Mouse (Mus musculus) retina, postnatal 7 days (tissue): ENCODE measurements at regions not wholly inside any gene's neighbourhood (a gene's known extent, or its start where the extent isn't known, plus 50 kb on each side); places are given as distances from the start of the nearest gene placed in this dataset.
A peak's percentile ranks its signal among the peaks of the same experiment; 100 is the strongest.

ENCODE experiments used
- DNase-seq: peaks from one replicate; pipeline ENCODE4 v3.0.0-alpha.2; 2012; ENCODE audit warnings: low read depth, low spot score

DNA sequence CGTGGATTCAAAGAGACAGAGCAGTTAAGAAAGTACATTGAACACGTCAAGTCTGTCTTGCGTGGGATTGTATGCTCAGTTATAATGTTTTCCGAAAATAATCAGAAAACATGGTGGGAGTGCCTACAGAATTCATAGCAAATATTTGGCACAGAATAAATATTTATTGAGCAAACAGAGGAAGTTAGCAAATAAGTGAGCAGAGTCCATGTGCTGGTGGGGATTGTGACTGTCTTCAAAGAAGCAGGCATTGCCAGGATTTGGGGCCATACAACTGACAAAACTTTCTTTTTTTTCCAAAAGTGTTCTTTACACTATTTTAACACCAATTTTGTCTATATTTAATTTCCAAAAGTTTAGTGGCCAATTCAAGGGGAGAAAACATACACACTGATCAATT, 1729.8 kb downstream of the AI429214 start:
- no peak for DNase-seq

DNA sequence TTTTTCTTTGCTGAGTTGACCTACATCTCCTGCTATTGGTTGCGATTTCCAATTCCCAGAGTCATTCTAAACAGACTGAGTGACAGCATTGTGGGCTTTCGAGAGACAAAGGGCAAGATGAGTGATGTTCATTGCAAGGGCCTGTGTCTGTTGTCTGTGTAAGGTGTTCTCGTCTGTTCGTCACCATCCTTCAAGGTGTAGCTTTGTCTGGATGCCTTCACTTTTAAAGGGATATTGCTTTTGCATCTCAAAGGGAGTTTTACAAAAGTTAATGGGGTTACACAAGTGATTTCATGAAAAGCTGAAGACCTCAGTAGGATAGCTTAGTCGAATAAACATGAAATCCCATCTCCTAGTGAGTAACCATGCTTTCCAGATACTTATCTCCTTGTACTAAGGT, 1731.9 kb downstream of the AI429214 start:
- DNase-seq: no peak

DNA sequence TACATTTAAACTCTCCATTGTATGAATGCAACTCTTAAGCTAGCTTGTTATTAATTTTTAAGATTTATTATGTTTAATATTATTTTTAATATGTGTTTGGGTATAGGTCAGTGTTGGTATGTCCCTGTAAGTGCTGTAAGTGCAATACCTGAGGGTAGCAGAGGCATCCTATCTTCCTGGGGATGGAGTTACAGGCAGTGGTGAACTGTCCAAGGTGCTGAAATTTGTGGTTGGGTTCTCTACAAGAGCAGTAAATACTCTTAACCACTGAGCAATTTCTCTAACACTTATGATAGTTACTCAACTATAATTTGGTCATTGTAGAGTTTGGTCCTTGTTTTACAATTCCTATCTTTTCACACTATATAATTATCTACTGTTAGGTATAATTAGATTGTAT, 1753.7 kb downstream of the AI429214 start:
- no peak for DNase-seq

DNA sequence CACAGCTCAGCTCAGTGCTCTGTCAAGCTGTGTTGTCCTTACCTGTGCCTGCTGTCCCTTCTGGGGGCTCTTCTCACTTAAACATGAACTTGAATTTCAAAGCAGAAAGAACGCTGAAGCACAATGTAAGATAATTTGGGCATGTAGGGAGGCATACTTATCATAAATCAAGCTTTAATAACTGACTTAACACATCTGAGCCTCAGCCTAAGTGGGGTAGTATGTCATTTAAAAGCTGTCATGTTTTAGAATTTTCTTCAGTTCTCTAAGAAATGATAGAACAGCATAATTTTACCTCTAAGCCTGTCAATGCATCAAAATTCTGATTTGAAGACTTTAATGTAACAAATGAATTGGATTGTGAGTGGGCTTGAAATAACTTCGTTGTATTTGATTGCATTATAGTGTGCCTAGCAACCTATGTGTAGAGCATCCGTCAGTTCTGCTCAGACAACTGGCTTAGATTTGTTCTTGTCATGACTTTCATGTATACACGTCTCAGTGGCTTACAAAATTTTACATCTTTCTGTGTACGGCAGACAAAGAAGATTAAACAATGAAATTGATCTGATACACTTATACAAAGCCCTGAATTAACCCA, 1773.3 kb downstream of the AI429214 start:
- no peak for DNase-seq

DNA sequence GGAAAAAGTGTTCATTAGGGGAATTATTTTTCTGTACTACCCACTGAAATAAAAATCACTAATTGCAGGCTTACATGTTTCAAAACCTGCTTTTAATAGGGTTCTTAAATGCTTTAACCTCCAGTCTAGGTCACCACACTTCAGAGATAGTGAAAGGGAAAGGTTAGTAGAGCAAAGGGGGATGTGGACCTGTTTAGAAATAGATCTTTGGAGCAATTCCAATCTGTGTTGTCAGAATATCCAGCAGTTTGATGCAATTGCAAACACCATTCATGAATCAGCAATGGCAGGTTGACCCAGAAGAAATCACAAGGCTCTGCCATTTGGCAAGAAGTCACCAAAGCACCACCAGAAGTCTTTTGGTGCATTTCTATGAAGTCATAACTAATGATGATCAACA, 1819.1 kb downstream of the AI429214 start:
- no peak for DNase-seq

DNA sequence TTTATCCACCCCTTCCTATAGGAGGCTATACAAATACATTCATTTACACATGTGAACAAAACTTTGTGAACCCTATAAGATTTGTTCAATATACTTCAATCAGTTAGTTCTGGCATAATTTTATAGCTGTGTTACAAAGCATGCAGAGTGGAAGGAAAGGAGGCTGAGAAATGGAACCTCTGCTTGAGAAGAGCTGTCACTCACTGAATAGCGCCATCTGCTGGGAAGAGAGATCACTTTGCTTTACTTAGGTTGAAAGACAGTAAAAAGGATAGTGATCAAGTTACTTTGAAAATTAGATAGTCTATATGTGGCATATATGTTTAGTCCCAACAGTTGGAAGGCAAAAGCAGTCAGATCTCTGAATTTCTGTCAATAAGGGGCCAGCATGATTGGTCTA, 1824.8 kb downstream of the AI429214 start:
- peak; percentile 24 for DNase-seq

DNA sequence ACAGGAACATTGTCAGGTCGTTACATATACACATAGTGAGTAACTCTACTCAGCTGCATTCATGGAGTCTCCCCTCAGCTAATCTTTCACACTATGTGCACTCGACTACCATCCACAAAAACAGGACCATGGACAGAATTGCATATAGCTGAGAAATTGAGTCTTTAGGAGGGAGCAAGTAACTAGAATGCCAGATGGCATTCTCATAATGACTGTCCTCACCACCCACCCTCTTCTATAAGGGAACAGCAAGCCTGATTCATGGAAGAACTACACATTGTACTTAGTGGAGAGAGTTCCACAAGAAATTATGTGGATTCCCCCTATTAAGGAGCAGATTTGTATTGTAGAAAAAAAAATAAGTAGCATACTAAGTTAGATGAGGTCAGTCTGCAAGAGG, 1813.4 kb upstream of the Adam24 start:
- DNase-seq: no peak

DNA sequence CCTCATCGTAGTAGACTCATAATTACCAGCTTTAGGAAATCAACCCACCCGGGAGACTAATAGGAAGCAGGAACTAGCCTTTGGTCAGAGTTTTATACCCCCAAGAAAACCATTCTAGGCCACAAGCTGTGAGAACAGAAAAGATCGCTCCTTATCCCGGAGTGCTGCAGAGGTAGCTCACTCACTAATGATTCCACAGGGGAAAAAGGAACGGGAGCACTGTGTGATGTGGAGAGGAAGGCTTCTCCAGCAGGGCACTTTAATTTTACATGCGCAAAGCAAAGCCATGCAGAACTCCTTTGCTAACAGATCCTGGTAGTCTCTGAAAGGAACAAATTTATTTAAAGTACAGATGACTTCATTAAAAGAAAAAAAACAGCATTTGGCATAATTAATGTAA, 1807.5 kb upstream of the Adam24 start:
- DNase-seq: no peak
